Mouse (Mus musculus): ENCODE data around the gene Srd5a3.

GRCm38 (mm10) chr5:76153430-76153829 lies 13.4 kb downstream of the Srd5a3 start:
- TF ChIP-seq POLR2A (IDR thresholded peaks at IDR 0.05; ENCODE audit: low read depth, low read length) (no peak), CTCF (IDR thresholded peaks at IDR 0.05; ENCODE audit: extremely low read depth, insufficient read depth, insufficient read length, insufficient replicate concordance) (no peak)
